Mouse (Mus musculus): ENCODE measurements around the gene Trim2. TPM values are rescaled to one million over a fixed set of nuclear protein-coding genes. Genes with fewer than 3 reads are reported as not detected.

The Trim2 gene
- polyA plus RNA-seq, 1 experiment, result 20.6 TPM

DNA sequence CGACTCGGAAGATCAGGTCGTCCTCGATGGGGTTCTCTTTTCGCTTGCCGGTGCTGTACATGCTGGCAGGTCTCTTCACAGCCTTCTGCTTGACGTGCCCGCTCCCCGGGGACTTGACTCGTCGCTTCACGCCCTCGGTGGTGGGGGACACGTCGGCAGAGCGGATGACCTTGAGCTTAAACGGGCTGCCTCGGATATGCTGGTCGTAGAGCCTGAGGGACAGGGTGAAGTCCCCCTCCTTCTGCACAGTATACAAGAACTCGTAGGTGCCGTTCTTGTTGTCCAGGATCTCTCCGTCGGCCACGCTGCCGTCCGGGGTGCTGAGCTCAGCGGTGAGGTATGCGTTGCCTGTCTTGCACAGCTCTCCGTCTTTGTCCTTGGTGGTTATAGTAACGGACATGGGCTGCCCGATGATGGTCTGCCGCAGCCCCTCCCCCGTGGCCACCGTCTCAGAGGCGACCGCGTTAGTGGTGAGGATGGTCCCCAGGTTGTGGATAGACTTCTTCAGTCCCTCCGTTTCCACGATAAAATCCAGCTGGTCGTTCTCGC lies 116.1 kb downstream of the Trim2 start:
- H3K4me1 ChIP-seq (ENCODE audit: control insufficient read depth, insufficient read depth, low read length), result no peaks in the 10 kb centered on the region; the same call in 1 of the 2 replicates
- TF ChIP-seq CTCF (IDR thresholded peaks at IDR 0.05; ENCODE audit: borderline replicate concordance, insufficient read depth, low read length), result no peak
- TF ChIP-seq POLR2A (IDR thresholded peaks at IDR 0.05; ENCODE audit: low read depth, low read length), result no peak
- no peak overlapping the region for H3K27ac ChIP-seq (ENCODE audit: insufficient read depth, low read length)

DNA sequence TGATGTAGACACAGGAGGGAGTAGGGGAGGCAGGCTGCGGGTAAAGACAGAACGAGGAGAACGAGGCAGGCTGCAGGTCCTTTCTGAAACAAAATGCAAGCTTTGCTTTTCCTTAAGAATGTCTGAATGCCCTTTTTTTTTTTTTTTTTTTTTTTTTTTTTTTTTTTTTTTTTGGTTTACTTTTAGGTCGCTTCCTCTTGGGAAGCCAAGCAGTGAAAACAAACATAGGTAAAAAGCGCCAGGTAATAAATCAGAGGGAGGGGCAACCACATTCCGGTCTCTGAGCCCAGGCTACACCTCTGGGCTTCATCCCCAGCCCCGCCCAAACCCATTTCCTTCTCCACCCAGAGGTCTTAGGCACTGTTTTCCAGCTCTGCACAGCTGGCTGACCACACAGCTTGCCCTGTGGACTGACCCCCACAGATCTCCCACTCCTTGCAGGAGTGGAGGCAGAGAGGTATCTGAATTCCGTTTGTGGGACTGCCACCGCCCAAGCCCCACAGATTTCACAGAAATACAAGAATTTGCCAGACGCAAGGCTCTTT lies 117.0 kb downstream of the Trim2 start:
- no peak overlapping the region for H3K4me3 ChIP-seq (ENCODE audit: insufficient read depth, low read length)
- H3K27ac ChIP-seq (ENCODE audit: insufficient read depth, low read length), result no peak overlapping the region
- TF ChIP-seq CTCF (IDR thresholded peaks at IDR 0.05; ENCODE audit: borderline replicate concordance, insufficient read depth, low read length), result no peak
- TF ChIP-seq POLR2A (IDR thresholded peaks at IDR 0.05; ENCODE audit: low read depth, low read length), result no peak
- no peaks in the 10 kb centered on the region; the same call in 1 of the 2 replicates for H3K4me1 ChIP-seq (ENCODE audit: control insufficient read depth, insufficient read depth, low read length)

More for the DNA sequence above, 116.1 kb downstream of the Trim2 start:
- no peak overlapping the region for H3K4me3 ChIP-seq (ENCODE audit: insufficient read depth, low read length)

DNA sequence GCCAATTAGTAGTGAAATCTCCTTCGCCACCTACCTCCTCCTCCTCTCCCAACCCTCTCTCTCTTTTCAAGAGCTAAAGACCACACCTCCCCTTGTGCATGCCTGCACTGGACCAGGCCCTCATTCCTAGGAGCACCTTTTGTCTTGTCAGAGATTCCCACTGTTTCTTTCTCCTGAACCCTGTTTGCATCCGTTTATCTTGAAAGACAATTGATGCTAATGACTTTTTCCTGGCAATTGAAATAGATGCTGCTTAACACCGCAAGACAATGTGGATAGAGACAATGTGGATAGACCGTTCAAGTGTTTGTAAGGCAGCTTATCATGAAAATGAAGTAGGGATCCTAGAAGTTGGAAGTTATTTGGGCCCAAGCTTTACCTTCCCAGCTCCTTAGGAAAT lies 125.0 kb downstream of the Trim2 start:
- no peak overlapping the region for H3K4me3 ChIP-seq (ENCODE audit: insufficient read depth, low read length)
- H3K4me1 ChIP-seq (ENCODE audit: control insufficient read depth, insufficient read depth, low read length), result no peaks in the 10 kb centered on the region
- no peak overlapping the region for H3K27ac ChIP-seq (ENCODE audit: insufficient read depth, low read length)
- TF ChIP-seq POLR2A (IDR thresholded peaks at IDR 0.05; ENCODE audit: low read depth, low read length) (no peak), CTCF (IDR thresholded peaks at IDR 0.05; ENCODE audit: borderline replicate concordance, insufficient read depth, low read length) (no peak)

DNA sequence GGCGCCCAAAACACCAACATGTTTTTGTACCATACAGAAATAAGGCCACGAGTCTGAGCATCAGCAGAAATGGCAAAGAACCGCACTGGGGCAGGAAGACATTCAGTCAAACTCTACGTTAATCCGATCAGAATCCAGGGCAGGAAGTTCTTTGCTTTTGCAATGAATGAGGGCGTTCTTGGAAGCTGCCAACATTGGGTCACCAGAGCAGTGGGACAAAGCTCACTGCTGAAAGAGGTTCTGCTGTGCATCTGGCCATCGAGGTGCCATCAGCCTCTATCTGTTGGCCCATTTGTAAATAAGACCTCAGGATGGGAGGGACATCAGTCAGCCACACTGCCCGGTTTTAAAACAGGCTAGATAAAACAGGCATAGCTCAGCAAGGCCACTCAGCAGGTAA lies 125.6 kb downstream of the Trim2 start:
- Histone ChIP-seq H3K4me3 (ENCODE audit: insufficient read depth, low read length) (no peak overlapping the region), H3K4me1 (ENCODE audit: control insufficient read depth, insufficient read depth, low read length) (no peaks in the 10 kb centered on the region), H3K27ac (ENCODE audit: insufficient read depth, low read length) (no peak overlapping the region)
- TF ChIP-seq CTCF (IDR thresholded peaks at IDR 0.05; ENCODE audit: borderline replicate concordance, insufficient read depth, low read length) (no peak), POLR2A (IDR thresholded peaks at IDR 0.05; ENCODE audit: low read depth, low read length) (no peak)

DNA sequence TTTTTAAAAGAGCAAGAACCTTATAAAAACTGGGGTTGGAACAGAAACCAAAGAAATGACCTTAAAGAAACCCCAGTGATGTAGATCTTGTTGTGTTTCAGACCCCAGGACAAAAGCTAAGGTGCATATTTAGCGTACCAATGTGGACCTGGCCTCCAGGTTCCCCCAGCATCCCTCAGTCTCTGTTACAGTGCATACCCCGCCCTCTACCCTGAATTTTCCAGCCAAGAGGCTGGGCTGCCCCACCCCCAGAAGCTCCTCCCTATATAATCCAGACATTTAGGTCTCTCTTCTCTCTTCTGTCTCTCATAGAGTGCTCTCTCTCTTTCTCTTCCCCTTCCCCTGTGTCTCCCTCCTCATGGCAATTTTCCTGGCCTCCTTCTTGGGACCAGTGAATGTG lies 126.4 kb downstream of the Trim2 start:
- TF ChIP-seq CTCF (IDR thresholded peaks at IDR 0.05; ENCODE audit: borderline replicate concordance, insufficient read depth, low read length) (no peak), POLR2A (IDR thresholded peaks at IDR 0.05; ENCODE audit: low read depth, low read length) (no peak)
- no peak overlapping the region for H3K4me3 ChIP-seq (ENCODE audit: insufficient read depth, low read length)
- H3K4me1 ChIP-seq (ENCODE audit: control insufficient read depth, insufficient read depth, low read length), result no peaks in the 10 kb centered on the region
- H3K27ac ChIP-seq (ENCODE audit: insufficient read depth, low read length), result no peak overlapping the region

DNA sequence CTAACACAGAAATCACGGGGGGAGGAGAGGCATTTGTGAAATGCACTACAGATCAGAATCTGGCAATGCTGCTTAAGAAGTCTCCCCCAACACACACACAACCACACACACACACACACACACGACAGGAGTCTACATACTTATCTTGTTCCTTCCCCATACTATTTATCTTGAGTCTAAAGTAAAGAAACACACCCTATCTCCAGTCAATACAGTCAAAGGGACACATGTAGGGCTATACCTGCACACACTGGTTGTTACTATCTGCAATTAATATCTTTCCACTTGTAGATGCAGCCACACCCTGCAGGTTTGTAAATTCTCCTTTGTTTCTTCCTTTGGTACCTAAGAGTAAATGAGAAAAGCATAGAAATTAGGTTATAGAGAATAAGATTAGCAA lies 128.8 kb downstream of the Trim2 start:
- Histone ChIP-seq H3K4me3 (ENCODE audit: insufficient read depth, low read length) (no peak overlapping the region), H3K4me1 (ENCODE audit: control insufficient read depth, insufficient read depth, low read length) (no peaks in the 10 kb centered on the region), H3K27ac (ENCODE audit: insufficient read depth, low read length) (no peak overlapping the region)
- no peak for TF ChIP-seq CTCF (IDR thresholded peaks at IDR 0.05; ENCODE audit: borderline replicate concordance, insufficient read depth, low read length)
- no peak for TF ChIP-seq POLR2A (IDR thresholded peaks at IDR 0.05; ENCODE audit: low read depth, low read length)

DNA sequence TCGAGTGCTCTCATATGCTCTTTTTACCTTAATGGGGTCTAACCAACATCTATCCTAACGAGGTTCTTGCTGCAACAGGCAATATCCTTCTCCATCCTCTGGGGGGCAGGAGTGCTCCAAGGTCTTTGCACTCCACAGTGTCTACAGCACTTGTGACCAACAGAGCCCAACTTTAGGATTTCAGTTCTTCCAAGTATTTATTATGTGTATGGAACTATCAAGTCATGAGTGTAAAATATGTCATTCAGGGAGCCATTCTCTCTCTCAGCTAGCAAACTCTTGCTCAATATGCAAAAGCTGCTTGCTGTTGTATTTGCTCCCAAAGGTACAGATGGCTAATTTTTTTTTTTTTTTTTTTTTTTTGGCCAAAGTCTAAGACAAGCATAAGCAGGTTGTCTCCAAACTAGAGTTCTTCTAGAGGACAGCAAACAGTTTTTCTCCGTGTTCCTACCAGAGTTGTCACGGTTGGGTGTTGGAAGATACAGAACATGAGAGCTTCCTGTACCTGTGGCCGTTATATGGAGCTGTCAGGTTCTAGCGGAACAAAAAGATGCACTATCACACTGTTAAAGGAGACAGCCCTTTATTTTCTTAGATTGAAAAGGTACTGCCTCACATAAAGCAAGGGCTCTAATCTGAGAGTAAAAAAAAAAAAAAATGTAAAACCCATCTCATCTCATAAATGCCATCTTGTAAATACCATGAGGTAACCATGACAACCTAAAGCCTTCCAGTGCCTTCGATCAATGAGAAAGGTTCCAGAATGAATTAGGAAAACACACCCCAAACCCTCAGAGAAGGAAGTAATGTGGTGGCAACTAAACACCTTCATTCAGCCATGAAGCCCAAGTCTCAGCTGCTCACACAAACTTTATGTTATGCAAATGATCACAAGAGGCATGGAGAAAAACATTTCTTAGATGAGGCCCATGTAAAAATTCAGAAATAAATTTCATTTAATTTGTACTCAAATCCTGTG lies 131.1 kb downstream of the Trim2 start:
- Histone ChIP-seq H3K4me3 (ENCODE audit: insufficient read depth, low read length) (no peak overlapping the region), H3K4me1 (ENCODE audit: control insufficient read depth, insufficient read depth, low read length) (no peaks in the 10 kb centered on the region), H3K27ac (ENCODE audit: insufficient read depth, low read length) (no peak overlapping the region)
- TF ChIP-seq CTCF (IDR thresholded peaks at IDR 0.05; ENCODE audit: borderline replicate concordance, insufficient read depth, low read length) (peak; percentile 72; the same call in 1 of the 2 replicates), POLR2A (IDR thresholded peaks at IDR 0.05; ENCODE audit: low read depth, low read length) (no peak)

DNA sequence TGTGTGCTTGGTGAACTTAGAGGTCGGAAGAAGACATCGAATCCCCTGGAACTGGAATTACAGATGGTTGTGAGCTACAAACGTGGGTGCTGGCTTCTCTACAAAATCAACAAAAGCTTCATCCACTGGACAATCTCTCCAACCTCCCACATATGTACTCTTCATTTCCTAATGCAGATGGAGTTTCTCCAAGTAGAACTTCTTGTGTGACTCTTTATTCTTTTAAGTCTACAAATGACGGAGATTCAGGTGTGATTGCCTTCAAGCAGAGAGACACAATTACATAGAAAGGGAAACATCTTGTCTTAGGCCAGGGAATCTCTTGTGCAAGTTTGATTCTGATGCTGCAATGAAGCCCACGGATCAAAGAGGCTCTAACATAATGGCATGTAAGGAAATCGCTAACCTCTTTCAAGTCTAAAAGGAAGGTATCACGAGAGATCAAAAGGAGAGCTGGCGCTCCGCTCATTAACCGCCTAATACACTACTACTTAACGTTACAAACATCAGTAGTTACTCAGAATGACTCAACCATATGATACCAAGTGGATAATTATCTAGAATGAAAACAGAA lies 133.0 kb downstream of the Trim2 start, which contains the start of gene Gm6525:
Gm6525 (plus strand) TSS at position 524 of the 574 bp plus-strand sequence.
- Histone ChIP-seq H3K27ac (ENCODE audit: insufficient read depth, low read length) (no peak within 1 kb of the TSS), H3K4me3 (ENCODE audit: insufficient read depth, low read length) (no peak within 1 kb of the TSS), H3K4me1 (ENCODE audit: control insufficient read depth, insufficient read depth, low read length) (peaks cover 3% of the 10 kb centered on the region)
- no peak for TF ChIP-seq POLR2A (IDR thresholded peaks at IDR 0.05; ENCODE audit: low read depth, low read length)
- no peak for TF ChIP-seq CTCF (IDR thresholded peaks at IDR 0.05; ENCODE audit: borderline replicate concordance, insufficient read depth, low read length)

DNA sequence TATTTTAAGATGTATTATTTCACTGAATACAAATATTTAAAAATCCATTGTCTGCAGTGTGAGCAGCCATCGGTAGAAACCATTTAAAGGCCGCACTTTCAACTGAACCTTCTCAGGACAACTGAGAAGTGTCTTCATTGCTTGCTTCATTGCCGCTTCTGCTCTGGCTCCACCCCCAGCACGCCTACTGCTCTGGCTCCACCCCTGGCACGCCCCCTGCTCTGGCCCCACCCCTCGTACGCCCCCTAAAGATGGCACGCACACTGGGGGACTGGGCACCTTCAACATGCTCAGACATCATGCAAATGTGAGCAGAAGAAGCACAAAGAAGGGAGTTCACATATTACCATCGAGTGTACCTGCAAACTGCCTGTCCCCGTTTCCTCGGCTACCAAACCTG lies 134.3 kb downstream of the Trim2 start:
- H3K4me1 ChIP-seq (ENCODE audit: control insufficient read depth, insufficient read depth, low read length), result peaks cover 3% of the 10 kb centered on the region
- H3K27ac ChIP-seq (ENCODE audit: insufficient read depth, low read length), result no peak overlapping the region
- H3K4me3 ChIP-seq (ENCODE audit: insufficient read depth, low read length), result no peak overlapping the region
- TF ChIP-seq CTCF (IDR thresholded peaks at IDR 0.05; ENCODE audit: borderline replicate concordance, insufficient read depth, low read length) (no peak), POLR2A (IDR thresholded peaks at IDR 0.05; ENCODE audit: low read depth, low read length) (no peak)
